Mouse (Mus musculus) limb, embryonic 15.5 days (tissue): Measurements from ENCODE around the gene Plxnd1. TPM values are rescaled to one million over a fixed set of nuclear protein-coding genes. Genes with fewer than 3 reads are reported as not detected.

ENCODE experiments used
- ATAC-seq: fragments of 200-750 bp; cut with Nextera tagmentation; 2 replicates; pipeline ENCODE4 v1.8.0; 2017; ENCODE audit warnings: low read depth, moderate TSS enrichment; ENCODE audit not compliant: insufficient number of reproducible peaks, low FRiP score, low TSS enrichment
- H3K27ac ChIP-seq: fragments of 300-500 bp; sonication (generic); 2 replicates; pipeline ENCODE4 v1.5.1; 2015; ENCODE audit warnings: moderate library complexity, mild to moderate bottlenecking, inconsistent platforms
- H3K27me3 ChIP-seq: fragments of 300-500 bp; sonication (generic); 2 replicates; pipeline ENCODE4 v1.6.1; 2015; ENCODE audit warnings: inconsistent platforms
- H3K36me3 ChIP-seq: fragments of 300-500 bp; sonication (generic); 2 replicates; pipeline ENCODE4 v1.6.1; 2015; ENCODE audit warnings: inconsistent platforms
- H3K4me1 ChIP-seq: fragments of 300-500 bp; sonication (generic); 2 replicates; pipeline ENCODE4 v1.6.1; 2015; ENCODE audit warnings: inconsistent platforms
- H3K4me2 ChIP-seq: fragments of 300-500 bp; sonication (generic); 2 replicates; pipeline ENCODE4 v1.6.1; 2015; ENCODE audit warnings: mild to moderate bottlenecking, inconsistent platforms
- H3K4me3 ChIP-seq: fragments of 300-500 bp; sonication (generic); 2 replicates; pipeline ENCODE4 v1.5.1; 2015; ENCODE audit warnings: mild to moderate bottlenecking, inconsistent platforms
- H3K9ac ChIP-seq: fragments of 300-500 bp; sonication (generic); 2 replicates; pipeline ENCODE4 v1.6.1; 2015; ENCODE audit warnings: inconsistent platforms
- H3K9me3 ChIP-seq: fragments of 300-500 bp; sonication (generic); 2 replicates; pipeline ENCODE4 v1.6.1; 2016; ENCODE audit warnings: inconsistent platforms
- WGBS: fragments of 180-500 bp; shearing (Covaris S2); methylation state at CpG from one replicate; pipeline ENCODE4 v1.1.7; 2015; 5-methylcytosine and 5-hydroxymethylcytosine counted together
- polyA plus RNA-seq: library from polyadenylated mRNA; unstranded; fragments of >200 nt; fragmentation: Nextera tagmentation; extraction: Ambion mirVana; gene quantifications from 2 replicates; pipeline ENCODE4 v1.2.1, GENCODE M21; 2015

Plxnd1 gene
- polyA plus RNA-seq, 1 experiment from 2014 or later: 32.2 TPM

GRCm38 (mm10) chr6:116009426-116009825 is 14.6 kb upstream of the Plxnd1 start:
- no peak overlapping the region for H3K9ac ChIP-seq
- no peak overlapping the region for H3K27ac ChIP-seq
- WGBS: 64% methylated on average over 12 of the region's 12 CpGs
- H3K4me3 ChIP-seq: no peak overlapping the region
- ATAC-seq: no peak
- H3K36me3 ChIP-seq: no peaks in the 10 kb centered on the region
- no peaks in the 10 kb centered on the region for H3K9me3 ChIP-seq
- peaks cover 20% of the 10 kb centered on the region for H3K4me1 ChIP-seq
- H3K4me2 ChIP-seq: no peak overlapping the region
- H3K27me3 ChIP-seq: no peaks in the 10 kb centered on the region

- Histone ChIP-seq H3K4me3 (no peak overlapping the region), H3K4me1 (peaks cover 31% of the 10 kb centered on the region), H3K36me3 (no peaks in the 10 kb centered on the region), H3K9ac (no peak overlapping the region), H3K27ac (no peak overlapping the region), H3K9me3 (no peaks in the 10 kb centered on the region), H3K4me2 (no peak overlapping the region), H3K27me3 (no peaks in the 10 kb centered on the region)
- WGBS: 24% methylated on average over 8 of the region's 9 CpGs
- ATAC-seq: no peak
Observed at GRCm38 (mm10) chr6:116007561-116008173, 12.9 kb upstream of the Plxnd1 start.

DNA sequence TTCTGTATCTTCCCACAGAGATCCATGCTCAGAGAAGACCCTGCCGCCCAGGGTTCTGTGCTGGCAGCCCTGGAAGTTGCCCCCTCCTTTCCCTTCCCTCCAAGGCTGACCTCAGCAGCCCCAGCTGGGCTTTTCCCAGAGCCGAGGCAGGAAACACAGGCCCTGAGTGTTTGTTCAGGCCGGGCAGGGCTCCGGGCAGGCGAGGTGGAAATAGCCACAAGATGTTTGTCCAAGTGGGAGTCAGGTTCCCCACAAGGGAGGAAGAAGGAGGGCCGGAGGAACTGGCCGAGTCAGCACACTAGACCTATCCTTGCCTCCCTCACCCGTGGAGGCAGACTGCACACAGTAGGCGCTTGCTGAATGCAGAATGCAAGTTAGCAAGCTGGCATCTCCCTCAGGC is 11.9 kb upstream of the Plxnd1 start:
- Histone ChIP-seq H3K9ac (no peak overlapping the region; the same call in 1 of the 2 replicates), H3K9me3 (no peaks in the 10 kb centered on the region), H3K4me1 (peaks cover 32% of the 10 kb centered on the region), H3K36me3 (no peaks in the 10 kb centered on the region), H3K27ac (peak overlapping the region; percentile 65), H3K4me3 (no peak overlapping the region), H3K27me3 (no peaks in the 10 kb centered on the region), H3K4me2 (no peak overlapping the region)
- ATAC-seq: no peak
- 37% methylated on average over 9 of the region's 9 CpGs for WGBS

- H3K27ac ChIP-seq: peak overlapping the region; percentile 65
- H3K9me3 ChIP-seq: no peaks in the 10 kb centered on the region
- no peak for ATAC-seq
Observed at GRCm38 (mm10) chr6:116005959-116006288, 11.1 kb upstream of the Plxnd1 start.

DNA sequence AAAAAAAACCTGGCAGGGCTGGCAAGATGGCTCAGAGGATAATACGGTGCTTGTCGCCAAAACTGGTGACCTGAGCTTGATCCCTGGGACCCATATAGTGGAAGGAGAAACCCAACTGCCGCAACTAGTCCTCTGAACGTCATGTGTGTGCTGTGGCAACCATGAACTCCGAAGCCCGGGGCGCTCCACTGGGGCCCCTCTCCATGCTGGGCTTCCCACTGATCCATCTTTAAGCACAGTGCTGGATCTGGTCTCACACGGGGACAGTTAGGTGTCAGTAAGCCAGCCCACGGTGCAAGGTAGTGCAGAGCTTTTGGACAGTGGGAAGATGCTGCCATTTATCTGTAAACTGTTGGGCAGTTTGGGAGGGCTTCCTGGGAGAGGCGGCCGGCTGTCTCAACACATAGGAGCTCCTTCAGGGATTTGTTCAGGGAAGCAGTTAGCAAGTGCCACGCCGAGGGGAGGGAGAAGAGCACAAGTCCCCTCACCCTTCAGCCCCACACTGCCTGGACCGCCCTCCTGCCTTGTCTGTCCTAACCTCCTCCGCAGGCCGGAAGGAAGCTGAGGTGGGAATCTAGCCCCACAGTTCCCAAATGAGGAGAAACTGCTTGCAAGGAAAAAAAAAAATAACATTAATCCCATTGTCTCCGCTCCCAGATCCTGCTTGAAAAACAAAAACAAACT is 10.6 kb upstream of the Plxnd1 start:
- no peak overlapping the region for H3K9ac ChIP-seq
- peak overlapping the region; percentile 65; the same call in 1 of the 2 replicates for H3K27ac ChIP-seq
- WGBS: 80% methylated on average over 17 of the region's 17 CpGs

More at GRCm38 (mm10) chr6:116005959-116006288, 11.1 kb upstream of the Plxnd1 start:
- Histone ChIP-seq H3K36me3 (no peaks in the 10 kb centered on the region), H3K4me3 (no peak overlapping the region), H3K4me1 (peaks cover 32% of the 10 kb centered on the region), H3K9ac (no peak overlapping the region), H3K27me3 (no peaks in the 10 kb centered on the region), H3K4me2 (no peak overlapping the region)
- WGBS: 88% methylated on average over 4 of the region's 4 CpGs

GRCm38 (mm10) chr6:116004716-116005115 is 9.9 kb upstream of the Plxnd1 start:
- ATAC-seq: no peak
- Histone ChIP-seq H3K4me3 (no peak overlapping the region), H3K4me2 (no peak overlapping the region), H3K9me3 (no peaks in the 10 kb centered on the region), H3K4me1 (peaks cover 32% of the 10 kb centered on the region), H3K36me3 (no peaks in the 10 kb centered on the region), H3K9ac (no peak overlapping the region), H3K27me3 (no peaks in the 10 kb centered on the region), H3K27ac (0 out of 2 replicates have a peak overlapping the region, but pooled peaks have one; percentile 33)
- WGBS: 73% methylated on average over 6 of the region's 6 CpGs

More for the DNA sequence above, 10.6 kb upstream of the Plxnd1 start:
- no peak overlapping the region for H3K4me2 ChIP-seq
- no peak for ATAC-seq
- peaks cover 32% of the 10 kb centered on the region for H3K4me1 ChIP-seq
- no peaks in the 10 kb centered on the region for H3K9me3 ChIP-seq
- no peaks in the 10 kb centered on the region for H3K27me3 ChIP-seq
- no peak overlapping the region for H3K4me3 ChIP-seq
- H3K36me3 ChIP-seq: no peaks in the 10 kb centered on the region

DNA sequence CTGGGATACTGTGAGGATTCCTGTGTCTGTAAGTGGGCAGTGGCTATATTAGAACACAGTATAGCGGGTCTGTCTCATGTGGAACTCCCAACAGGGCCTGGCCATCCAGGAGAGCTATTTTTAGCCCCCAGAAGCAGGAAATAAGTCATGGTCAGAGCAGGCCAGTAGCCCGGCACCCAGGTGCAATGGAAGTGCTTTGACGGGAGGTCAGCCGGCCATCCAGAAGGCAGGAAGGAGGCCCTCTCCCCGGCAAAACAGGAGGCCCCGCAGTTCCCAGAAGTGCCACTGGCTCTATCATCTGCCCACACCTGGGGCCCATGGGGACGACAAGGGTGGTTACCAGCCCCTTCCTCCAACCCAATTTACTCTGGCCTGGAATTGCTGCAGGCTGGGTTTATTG is 9.3 kb upstream of the Plxnd1 start:
- WGBS: 28% methylated on average over 7 of the region's 7 CpGs
- H3K9me3 ChIP-seq: no peaks in the 10 kb centered on the region
- no peak overlapping the region for H3K4me2 ChIP-seq
- 0 out of 2 replicates have a peak overlapping the region, but pooled peaks have one; percentile 4 for H3K9ac ChIP-seq
- H3K4me3 ChIP-seq: no peak overlapping the region
- H3K27me3 ChIP-seq: no peaks in the 10 kb centered on the region
- H3K27ac ChIP-seq: peak overlapping the region; percentile 51
- peaks cover 34% of the 10 kb centered on the region for H3K4me1 ChIP-seq
- no peaks in the 10 kb centered on the region for H3K36me3 ChIP-seq
- ATAC-seq: no peak

GRCm38 (mm10) chr6:116003516-116003915 is 8.7 kb upstream of the Plxnd1 start:
- peak overlapping the region; percentile 54 for H3K27ac ChIP-seq
- no peaks in the 10 kb centered on the region for H3K9me3 ChIP-seq
- peaks cover 34% of the 10 kb centered on the region for H3K4me1 ChIP-seq
- H3K4me3 ChIP-seq: no peak overlapping the region
- H3K36me3 ChIP-seq: no peaks in the 10 kb centered on the region
- ATAC-seq: no peak
- 64% methylated on average over 5 of the region's 5 CpGs for WGBS
- no peak overlapping the region for H3K9ac ChIP-seq
- H3K27me3 ChIP-seq: no peaks in the 10 kb centered on the region
- H3K4me2 ChIP-seq: no peak overlapping the region

DNA sequence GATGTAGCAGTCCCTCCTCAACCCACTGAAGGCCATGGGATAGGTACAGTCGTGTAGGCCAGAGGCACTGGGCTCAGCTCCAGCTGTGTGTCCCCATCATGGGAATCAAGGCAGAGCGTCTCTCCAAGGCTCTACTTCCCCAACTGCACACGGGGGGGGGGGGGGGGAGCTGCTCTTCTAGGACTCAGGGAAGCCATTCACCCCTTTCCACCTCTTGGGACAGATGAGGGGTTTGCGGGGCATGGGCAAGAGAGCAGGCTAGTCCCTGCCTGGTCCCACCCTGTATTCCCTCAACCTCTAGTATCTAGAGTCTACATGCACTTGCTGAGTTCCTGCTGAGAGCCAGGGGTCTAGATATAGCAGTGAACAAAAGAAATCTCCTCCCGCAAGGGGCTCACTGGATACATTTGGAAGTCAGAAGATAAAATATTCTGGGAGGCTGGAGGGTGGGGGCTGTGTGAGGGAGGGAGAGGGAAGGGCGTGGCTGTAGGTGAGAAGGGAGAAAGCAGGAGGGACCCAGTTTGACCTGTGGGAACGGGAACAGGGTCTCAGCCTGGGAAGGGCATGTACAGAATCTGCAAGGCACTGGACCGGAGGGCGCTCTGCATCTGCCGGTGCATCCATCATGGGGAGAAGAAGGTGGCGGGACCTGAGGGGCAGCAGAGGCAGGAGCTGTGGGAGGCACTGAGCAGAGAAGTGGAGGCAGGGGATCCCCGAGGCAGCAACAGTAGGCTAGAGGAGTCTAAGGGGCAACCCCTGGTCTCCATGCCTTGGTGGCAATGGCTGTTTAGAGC is 7.7 kb upstream of the Plxnd1 start:
- Histone ChIP-seq H3K4me2 (no peak overlapping the region), H3K36me3 (no peaks in the 10 kb centered on the region), H3K4me1 (peaks cover 36% of the 10 kb centered on the region), H3K27me3 (no peaks in the 10 kb centered on the region), H3K27ac (no peak overlapping the region), H3K9ac (no peak overlapping the region), H3K9me3 (no peaks in the 10 kb centered on the region), H3K4me3 (no peak overlapping the region)
- ATAC-seq: no peak
- WGBS: 69% methylated on average over 12 of the region's 12 CpGs

- no peaks in the 10 kb centered on the region for H3K36me3 ChIP-seq
- peaks cover 35% of the 10 kb centered on the region for H3K4me1 ChIP-seq
- no peak for ATAC-seq
Observed at GRCm38 (mm10) chr6:116000851-116001250, 6.0 kb upstream of the Plxnd1 start.

GRCm38 (mm10) chr6:115999227-115999626 is 4.4 kb upstream of the Plxnd1 start:
- 87% methylated on average over 2 of the region's 2 CpGs for WGBS

More at GRCm38 (mm10) chr6:116000851-116001250, 6.0 kb upstream of the Plxnd1 start:
- 70% methylated on average over 5 of the region's 5 CpGs for WGBS
- no peaks in the 10 kb centered on the region for H3K9me3 ChIP-seq
- H3K4me3 ChIP-seq: no peak overlapping the region
- H3K9ac ChIP-seq: no peak overlapping the region
- H3K27me3 ChIP-seq: no peaks in the 10 kb centered on the region
- no peak overlapping the region for H3K4me2 ChIP-seq
- H3K27ac ChIP-seq: no peak overlapping the region

DNA sequence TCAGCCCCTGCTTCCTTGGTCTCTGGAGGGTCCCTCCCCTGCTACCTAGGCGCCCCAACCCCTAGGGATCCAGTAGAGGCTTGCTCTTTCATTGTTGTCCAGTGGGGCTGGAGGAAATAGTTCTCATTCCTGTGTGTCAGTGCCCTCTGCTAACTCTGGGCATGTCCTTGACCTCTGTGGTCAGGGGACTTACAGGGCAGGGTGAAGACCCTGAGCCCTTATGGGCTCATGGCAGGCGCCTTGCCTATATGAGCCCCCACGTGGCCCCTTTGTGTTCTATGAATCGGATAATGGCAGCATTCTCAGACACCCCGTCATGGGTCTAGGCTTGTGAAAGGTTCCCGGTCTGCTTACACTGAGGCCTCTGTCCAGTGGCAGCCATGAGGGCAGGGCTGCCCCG is 4.0 kb upstream of the Plxnd1 start:
- H3K4me3 ChIP-seq: no peak overlapping the region
- no peak overlapping the region for H3K9ac ChIP-seq
- no peak overlapping the region for H3K4me2 ChIP-seq
- no peaks in the 10 kb centered on the region for H3K9me3 ChIP-seq
- H3K4me1 ChIP-seq: peaks cover 36% of the 10 kb centered on the region
- no peak overlapping the region for H3K27ac ChIP-seq
- H3K36me3 ChIP-seq: no peaks in the 10 kb centered on the region
- ATAC-seq: no peak
- peaks cover 8% of the 10 kb centered on the region for H3K27me3 ChIP-seq
- 83% methylated on average over 7 of the region's 7 CpGs for WGBS

More at GRCm38 (mm10) chr6:115999227-115999626, 4.4 kb upstream of the Plxnd1 start:
- Histone ChIP-seq H3K36me3 (no peaks in the 10 kb centered on the region), H3K4me1 (peaks cover 36% of the 10 kb centered on the region), H3K4me3 (no peak overlapping the region), H3K9ac (no peak overlapping the region), H3K27me3 (peaks cover 3% of the 10 kb centered on the region), H3K4me2 (no peak overlapping the region), H3K27ac (no peak overlapping the region), H3K9me3 (no peaks in the 10 kb centered on the region)
- no peak for ATAC-seq
